Mouse (Mus musculus) testis, adult 2 months (tissue): ENCODE results near the gene Ifih1.

ENCODE experiments used
- CTCF ChIP-seq: fragments of 200-500 bp; IDR thresholded peaks from 2 replicates; pipeline ENCODE4 v1.5.1; 2012; ENCODE audit warnings: low read depth, mild to moderate bottlenecking, inconsistent platforms, low read length, moderate library complexity; ENCODE audit not compliant: control insufficient read depth, insufficient read depth, insufficient replicate concordance
- POLR2A ChIP-seq: fragments of 200-500 bp; IDR thresholded peaks from 2 replicates; pipeline ENCODE4 v1.6.1; 2012; ENCODE audit warnings: low read depth, mild to moderate bottlenecking, inconsistent platforms, low read length, moderate library complexity; ENCODE audit not compliant: control insufficient read depth

DNA sequence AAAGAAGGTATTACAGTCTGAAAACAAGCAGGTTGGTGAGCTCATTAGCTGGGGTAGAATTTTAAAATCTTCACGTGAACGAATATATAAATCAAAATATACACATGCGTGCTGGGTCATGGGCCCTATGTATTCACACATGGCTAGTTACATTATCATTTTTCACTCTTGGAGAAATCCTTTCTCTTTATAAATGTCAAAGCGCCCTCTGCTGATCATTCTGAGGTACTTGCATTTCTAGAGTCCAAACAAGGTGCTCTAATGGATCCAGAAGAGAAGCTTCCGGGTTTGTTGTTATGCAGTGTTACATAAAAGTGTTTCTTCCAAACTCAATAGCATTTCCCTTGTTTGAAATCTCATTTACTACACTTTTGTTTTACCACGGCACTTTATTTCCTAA lies 15.6 kb downstream of the Ifih1 start:
- no peak for TF ChIP-seq POLR2A
- no peak for TF ChIP-seq CTCF
